Mouse (Mus musculus): Measurements from ENCODE around the gene Nkx2-2. TPM values are rescaled to one million over a fixed set of nuclear protein-coding genes. Genes with fewer than 3 reads are reported as not detected.
A peak's percentile ranks its signal among the peaks of the same experiment; 100 is the strongest.

The Nkx2-2 gene
- 1.2 and 2.2 TPM in 2 replicates for polyA plus RNA-seq (2015; fragmentation: Nextera tagmentation; extraction: Ambion mirVana)

DNA sequence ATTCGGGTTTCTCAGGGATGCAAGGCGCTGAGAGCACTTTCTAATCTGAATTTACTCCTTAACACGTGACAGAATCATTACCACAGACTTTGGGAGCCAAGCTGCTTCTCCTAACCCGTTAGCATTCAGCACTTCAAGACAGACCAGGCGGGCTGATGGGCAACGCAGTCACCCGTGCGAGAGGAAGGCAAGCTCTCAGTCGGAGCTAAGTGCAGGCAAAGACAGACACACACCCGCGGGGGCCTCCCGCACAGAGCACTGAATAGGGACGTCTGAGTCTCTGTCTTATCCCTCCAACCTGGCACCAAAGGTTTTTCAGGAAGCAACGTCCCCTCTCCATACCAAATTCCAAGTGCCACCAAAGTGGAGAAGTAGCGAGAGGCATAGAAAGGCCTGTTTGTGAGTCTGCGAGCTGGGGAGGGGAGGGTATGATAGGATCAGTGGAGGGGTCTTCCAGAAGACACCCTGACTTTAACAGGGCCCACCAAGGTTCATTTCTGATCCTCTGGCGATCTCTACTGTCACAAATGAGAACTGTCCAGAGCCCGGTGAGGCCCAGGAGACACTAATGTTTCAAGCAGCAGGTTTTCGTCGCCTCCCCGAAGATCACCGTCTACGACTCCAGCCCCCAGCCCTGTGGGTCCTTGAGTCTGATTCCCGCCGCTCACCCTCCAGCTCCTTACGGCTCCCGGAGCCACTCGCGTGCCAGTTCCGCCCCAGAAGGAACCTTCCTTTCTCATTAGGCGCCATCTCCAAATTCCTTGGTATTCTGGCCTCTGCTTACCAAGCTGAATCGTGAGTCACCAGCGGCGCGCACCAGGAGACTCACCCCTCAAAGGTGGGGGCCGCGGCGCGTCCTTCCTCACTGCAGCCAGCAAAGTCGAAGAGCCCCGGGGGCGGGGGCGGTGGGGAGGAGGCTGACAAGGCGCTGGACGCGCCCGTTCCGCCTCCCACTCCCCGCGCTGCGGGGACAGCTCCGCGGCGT, at the start of gene Nkx2-2:
TSS of gene Nkx2-2 (minus strand) at position 973 of the 985 bp plus-strand sequence.
- Histone ChIP-seq H3K9me3 (ENCODE audit: control insufficient read depth, low read length) (no peaks in the 10 kb centered on the region), H3K36me3 (ENCODE audit: control insufficient read depth, insufficient read depth, low read length) (no peaks in the 10 kb centered on the region), H3K4me2 (ENCODE audit: low read depth, low read length) (peak within 1 kb of the TSS; percentile 62), H3K9ac (ENCODE audit: low read depth, low read length) (peak within 1 kb of the TSS; percentile 43; the same call in 1 of the 2 replicates), H3K4me3 (ENCODE audit: low read length) (peak within 1 kb of the TSS; percentile 45), H3K4me1 (ENCODE audit: control insufficient read depth, insufficient read depth, low read length) (peaks cover 16% of the 10 kb centered on the region), H3K27me3 (replicated peaks; ENCODE audit: control insufficient read depth, insufficient read depth, low read length) (peaks cover 79% of the 10 kb centered on the region), H3K27ac (ENCODE audit: low read length) (no peak within 1 kb of the TSS)
- 1% methylated on average over 49 of the region's 54 CpGs for WGBS
- no peak for ATAC-seq

DNA sequence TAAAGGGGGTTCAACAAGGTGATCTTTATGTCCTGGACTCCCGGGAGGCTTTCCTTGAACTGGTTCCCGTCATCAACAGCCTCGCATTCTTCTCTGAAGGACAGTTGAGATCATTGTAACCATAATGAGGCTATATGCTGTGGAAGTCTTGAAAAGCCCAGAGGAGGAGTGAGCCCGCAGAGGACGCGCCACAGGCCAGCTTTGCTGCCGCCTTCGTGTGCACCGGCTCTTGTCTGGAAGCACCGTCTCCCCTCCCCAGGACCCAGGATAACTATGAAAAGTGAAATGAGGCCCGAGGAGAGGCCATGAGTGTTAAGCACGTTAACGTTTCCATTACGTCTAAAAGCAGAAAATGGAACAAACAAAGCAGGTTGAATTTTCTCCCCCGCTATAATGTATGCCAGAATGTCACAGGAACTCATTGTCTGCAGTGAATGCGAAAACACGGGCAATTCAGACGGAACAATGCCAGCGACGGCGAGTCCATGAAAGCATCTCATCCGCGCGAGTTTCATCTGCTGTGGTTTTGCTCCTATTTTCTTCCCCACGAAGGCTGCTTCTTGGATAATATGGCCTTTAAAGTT, 41.8 kb upstream of the Nkx2-2 start:
- H3K9me3 ChIP-seq (ENCODE audit: control insufficient read depth, low read length) = no peaks in the 10 kb centered on the region
- 86% methylated on average over 25 of the region's 25 CpGs for WGBS
- H3K36me3 ChIP-seq (ENCODE audit: control insufficient read depth, insufficient read depth, low read length) = no peaks in the 10 kb centered on the region
- no peak overlapping the region for H3K27ac ChIP-seq (ENCODE audit: low read length)
- no peak overlapping the region for H3K4me2 ChIP-seq (ENCODE audit: low read depth, low read length)
- no peak overlapping the region for H3K4me3 ChIP-seq (ENCODE audit: low read length)
- no peak overlapping the region for H3K9ac ChIP-seq (ENCODE audit: low read depth, low read length)
- no peaks in the 10 kb centered on the region for H3K27me3 ChIP-seq (replicated peaks; ENCODE audit: control insufficient read depth, insufficient read depth, low read length)
- H3K4me1 ChIP-seq (ENCODE audit: control insufficient read depth, insufficient read depth, low read length) = no peaks in the 10 kb centered on the region
- ATAC-seq = no peak

DNA sequence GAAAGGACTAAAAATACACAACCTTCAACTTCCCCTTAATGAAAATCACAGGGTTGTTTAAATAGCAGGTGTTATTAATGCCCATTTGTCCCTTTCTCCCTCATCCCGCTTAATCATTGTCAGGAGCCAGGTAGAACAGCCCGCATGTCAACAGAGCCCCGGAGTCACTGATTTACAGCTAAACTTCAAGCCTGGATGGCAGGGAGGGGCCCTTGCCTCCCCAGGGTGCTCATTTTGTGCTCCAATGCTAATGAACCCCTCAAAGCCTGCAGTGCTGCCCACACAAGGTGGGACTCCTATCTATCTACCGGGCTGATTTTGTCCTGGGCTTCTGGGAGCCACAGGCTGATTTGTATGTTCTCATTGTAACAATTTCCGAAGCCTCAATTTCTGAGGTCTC, 37.1 kb upstream of the Nkx2-2 start:
- Histone ChIP-seq H3K27ac (ENCODE audit: low read length) (no peak overlapping the region), H3K4me3 (ENCODE audit: low read length) (no peak overlapping the region), H3K4me2 (ENCODE audit: low read depth, low read length) (no peak overlapping the region), H3K36me3 (ENCODE audit: control insufficient read depth, insufficient read depth, low read length) (no peaks in the 10 kb centered on the region), H3K27me3 (replicated peaks; ENCODE audit: control insufficient read depth, insufficient read depth, low read length) (no peaks in the 10 kb centered on the region), H3K9ac (ENCODE audit: low read depth, low read length) (no peak overlapping the region), H3K9me3 (ENCODE audit: control insufficient read depth, low read length) (no peaks in the 10 kb centered on the region), H3K4me1 (ENCODE audit: control insufficient read depth, insufficient read depth, low read length) (no peaks in the 10 kb centered on the region)
- ATAC-seq = no peak
- WGBS = 41% methylated on average over 5 of the region's 5 CpGs

DNA sequence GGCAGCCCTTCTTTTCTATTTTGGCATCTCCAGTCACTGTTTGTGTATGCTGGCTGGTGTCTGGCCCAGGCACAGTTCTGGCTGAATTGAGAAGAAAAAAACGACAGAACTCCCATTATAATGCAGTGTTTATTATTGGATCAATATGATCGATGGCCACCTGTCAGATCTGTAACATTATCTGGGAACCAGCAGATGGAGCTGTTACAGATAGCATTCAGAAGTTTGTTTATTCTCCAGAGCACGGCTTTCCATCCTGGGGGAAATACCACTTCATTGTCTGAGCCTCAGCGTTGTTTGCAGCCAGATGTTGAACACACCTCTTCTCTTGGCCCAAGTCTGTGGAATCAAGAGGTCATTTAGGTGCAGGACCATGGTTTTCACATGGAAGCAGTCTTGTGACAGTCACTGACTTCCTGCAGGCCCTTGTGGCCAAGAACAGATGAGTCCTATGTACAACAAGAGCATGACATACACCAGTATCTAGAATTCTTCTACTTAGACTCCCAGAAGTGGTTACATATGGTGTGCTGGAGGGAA, 11.1 kb upstream of the Nkx2-2 start:
- ATAC-seq = no peak
- Histone ChIP-seq H3K4me3 (ENCODE audit: low read length) (no peak overlapping the region), H3K4me1 (ENCODE audit: control insufficient read depth, insufficient read depth, low read length) (no peaks in the 10 kb centered on the region), H3K27ac (ENCODE audit: low read length) (no peak overlapping the region), H3K9ac (ENCODE audit: low read depth, low read length) (no peak overlapping the region), H3K27me3 (replicated peaks; ENCODE audit: control insufficient read depth, insufficient read depth, low read length) (no peaks in the 10 kb centered on the region; the same call in 1 of the 2 replicates), H3K9me3 (ENCODE audit: control insufficient read depth, low read length) (no peaks in the 10 kb centered on the region), H3K36me3 (ENCODE audit: control insufficient read depth, insufficient read depth, low read length) (no peaks in the 10 kb centered on the region), H3K4me2 (ENCODE audit: low read depth, low read length) (no peak overlapping the region)
- 15% methylated on average over 4 of the region's 4 CpGs for WGBS

DNA sequence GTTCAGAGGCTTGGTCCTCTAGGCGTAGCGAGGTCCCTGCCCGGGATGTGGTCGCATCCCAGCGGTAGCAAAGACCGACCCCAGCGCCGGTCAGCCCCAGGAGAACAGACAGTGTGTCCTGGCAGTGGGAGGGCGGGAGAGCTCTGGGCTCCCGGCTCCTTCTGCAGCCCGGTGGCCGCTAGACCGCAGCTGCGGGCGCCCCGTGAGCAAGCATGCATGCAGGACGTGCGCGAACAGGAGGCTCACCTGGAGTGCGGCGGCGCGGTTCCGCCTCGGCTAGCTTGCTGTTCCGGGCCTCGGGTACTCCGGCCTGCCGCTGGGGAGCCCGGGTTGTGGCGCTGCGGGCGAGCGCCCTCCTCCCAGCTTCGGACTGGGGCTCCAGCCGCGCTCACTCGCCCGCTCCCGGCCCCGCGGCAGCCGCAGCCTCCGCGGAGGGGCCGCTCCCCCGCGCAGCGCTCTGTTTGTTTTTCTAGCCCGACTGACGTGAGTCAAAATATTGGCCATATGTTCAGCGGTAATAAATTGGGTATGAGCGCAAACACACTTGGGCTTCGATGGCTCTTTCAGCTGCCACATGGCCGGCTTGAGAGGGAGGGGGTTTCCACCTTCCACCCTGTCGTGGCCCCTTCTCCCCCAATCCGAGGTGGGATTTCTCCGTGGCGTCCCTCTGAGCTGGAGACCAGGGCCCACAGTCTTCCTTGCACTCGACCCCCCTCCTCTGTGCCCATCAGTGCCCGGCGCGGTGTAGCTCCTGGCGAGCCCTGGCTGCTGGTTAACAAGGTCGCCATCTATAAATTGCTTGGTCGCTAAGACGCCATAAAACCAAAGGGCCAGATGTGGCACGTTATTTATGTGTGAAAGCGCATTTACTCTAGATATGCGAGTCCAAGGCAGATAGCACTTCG, 920 bp upstream of the Nkx2-2 start:
- Histone ChIP-seq H3K9ac (ENCODE audit: low read depth, low read length) (peak overlapping the region; percentile 43; the same call in 1 of the 2 replicates), H3K27me3 (replicated peaks; ENCODE audit: control insufficient read depth, insufficient read depth, low read length) (peaks cover 68% of the 10 kb centered on the region), H3K27ac (ENCODE audit: low read length) (no peak overlapping the region), H3K4me1 (ENCODE audit: control insufficient read depth, insufficient read depth, low read length) (peaks cover 16% of the 10 kb centered on the region), H3K4me3 (ENCODE audit: low read length) (peak overlapping the region; percentile 45), H3K4me2 (ENCODE audit: low read depth, low read length) (peak overlapping the region; percentile 62), H3K9me3 (ENCODE audit: control insufficient read depth, low read length) (no peaks in the 10 kb centered on the region), H3K36me3 (ENCODE audit: control insufficient read depth, insufficient read depth, low read length) (no peaks in the 10 kb centered on the region)
- ATAC-seq = peak; percentile 68
- under 1% methylated on average over 70 of the region's 71 CpGs for WGBS

DNA sequence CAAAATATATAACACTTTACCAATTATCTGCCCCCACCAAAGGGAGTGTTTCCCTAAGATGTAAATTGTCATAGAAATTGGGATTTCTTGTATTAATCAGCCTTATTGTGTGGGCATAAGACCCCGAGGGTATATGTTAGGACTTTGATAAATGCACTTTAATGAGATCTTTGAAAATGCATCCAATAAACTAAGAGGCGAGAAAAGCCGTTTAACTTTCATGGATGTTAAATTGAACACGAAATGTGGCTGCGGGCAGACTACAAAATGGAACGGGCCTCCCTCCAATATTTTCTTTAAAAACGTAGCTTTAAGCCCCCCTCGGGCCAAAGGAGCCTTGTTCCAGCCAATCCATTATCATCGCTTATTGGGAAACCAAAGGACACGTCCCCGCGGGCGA, 1.3 kb downstream of the Nkx2-2 start:
- peaks cover 16% of the 10 kb centered on the region for H3K4me1 ChIP-seq (ENCODE audit: control insufficient read depth, insufficient read depth, low read length)
- ATAC-seq = no peak
- no peak overlapping the region for H3K9ac ChIP-seq (ENCODE audit: low read depth, low read length)
- 6% methylated on average over 13 of the region's 13 CpGs for WGBS
- peaks cover 85% of the 10 kb centered on the region for H3K27me3 ChIP-seq (replicated peaks; ENCODE audit: control insufficient read depth, insufficient read depth, low read length)
- H3K9me3 ChIP-seq (ENCODE audit: control insufficient read depth, low read length) = no peaks in the 10 kb centered on the region
- H3K36me3 ChIP-seq (ENCODE audit: control insufficient read depth, insufficient read depth, low read length) = no peaks in the 10 kb centered on the region
- no peak overlapping the region for H3K27ac ChIP-seq (ENCODE audit: low read length)
- H3K4me3 ChIP-seq (ENCODE audit: low read length) = no peak overlapping the region
- H3K4me2 ChIP-seq (ENCODE audit: low read depth, low read length) = no peak overlapping the region

DNA sequence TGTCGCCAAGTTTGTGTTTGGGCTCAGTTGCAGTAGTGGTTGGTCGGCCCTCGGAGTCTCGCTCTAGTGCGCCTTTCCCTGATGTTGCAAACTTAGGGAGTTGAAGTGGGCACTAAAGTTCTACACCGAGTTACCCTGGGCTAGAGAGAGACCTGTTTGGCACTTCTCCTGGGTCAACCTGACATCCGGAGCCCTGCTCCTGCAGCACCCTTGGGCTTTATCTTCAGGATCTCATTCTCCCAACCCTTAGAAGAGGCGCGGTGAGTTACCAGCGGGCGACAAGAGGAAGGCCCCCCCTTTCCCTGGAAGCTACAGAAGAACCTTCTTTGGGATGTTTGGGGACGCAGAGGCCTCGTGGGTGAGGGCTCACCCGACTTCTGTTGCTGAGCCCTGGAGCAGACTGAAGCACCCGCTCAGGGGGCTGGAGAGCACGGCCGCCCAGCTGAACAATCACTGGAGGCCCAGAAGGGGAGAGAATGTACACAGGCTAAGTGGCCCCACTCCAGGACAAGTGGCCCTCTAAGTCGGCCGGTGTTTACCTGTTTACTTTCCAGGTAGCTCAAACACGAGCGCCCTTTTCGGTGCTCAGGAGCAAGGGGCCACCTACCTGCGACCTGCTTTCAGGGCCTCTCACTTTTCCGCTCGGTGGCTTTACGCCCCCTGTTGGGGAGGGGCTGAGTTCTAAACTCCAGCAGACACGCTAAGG, 3.6 kb downstream of the Nkx2-2 start:
- H3K4me1 ChIP-seq (ENCODE audit: control insufficient read depth, insufficient read depth, low read length) = peaks cover 16% of the 10 kb centered on the region
- ATAC-seq = no peak
- no peaks in the 10 kb centered on the region for H3K9me3 ChIP-seq (ENCODE audit: control insufficient read depth, low read length)
- H3K36me3 ChIP-seq (ENCODE audit: control insufficient read depth, insufficient read depth, low read length) = no peaks in the 10 kb centered on the region
- no peak overlapping the region for H3K4me3 ChIP-seq (ENCODE audit: low read length)
- 3% methylated on average over 27 of the region's 27 CpGs for WGBS
- H3K9ac ChIP-seq (ENCODE audit: low read depth, low read length) = no peak overlapping the region
- no peak overlapping the region for H3K27ac ChIP-seq (ENCODE audit: low read length)
- H3K4me2 ChIP-seq (ENCODE audit: low read depth, low read length) = no peak overlapping the region
- H3K27me3 ChIP-seq (replicated peaks; ENCODE audit: control insufficient read depth, insufficient read depth, low read length) = peaks cover 98% of the 10 kb centered on the region

DNA sequence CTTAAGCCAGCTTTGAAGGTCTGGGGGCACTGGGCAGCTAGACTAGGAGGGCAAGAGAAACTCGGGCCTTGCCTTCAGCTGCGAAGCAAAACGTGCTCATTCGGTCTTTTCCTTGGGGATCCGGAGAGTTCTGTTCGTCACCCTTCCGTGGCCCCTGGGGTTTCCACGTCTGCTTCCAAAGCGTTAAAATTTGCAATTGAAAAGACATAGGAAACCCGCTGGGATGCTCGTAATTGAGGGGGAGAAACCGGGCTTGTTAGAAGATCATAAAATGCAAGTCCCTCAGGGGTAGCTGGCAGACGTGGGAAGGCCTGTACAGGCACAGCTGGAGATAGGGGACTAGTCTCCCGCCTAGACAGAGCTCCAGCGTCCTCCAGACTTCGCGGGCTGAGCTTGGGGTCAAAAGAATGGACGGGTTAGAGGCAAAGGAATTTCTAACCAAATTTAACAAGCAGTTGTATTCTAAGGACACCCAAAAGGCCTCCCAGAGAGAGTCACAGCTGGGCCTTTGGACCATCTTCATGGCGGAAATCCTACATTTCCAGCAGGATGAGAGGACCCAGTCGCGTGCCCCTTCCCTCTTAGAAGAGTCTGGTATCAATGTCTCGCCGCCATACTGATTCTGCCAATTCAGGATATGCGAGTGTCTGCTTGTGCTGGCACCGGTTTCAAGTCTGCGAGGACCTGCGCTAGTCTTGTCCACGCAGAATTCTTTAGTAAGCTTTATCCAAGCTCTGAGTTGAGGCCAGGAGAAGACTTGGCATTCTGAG, 4.3 kb downstream of the Nkx2-2 start:
- Histone ChIP-seq H3K4me2 (ENCODE audit: low read depth, low read length) (no peak overlapping the region), H3K27ac (ENCODE audit: low read length) (no peak overlapping the region), H3K4me1 (ENCODE audit: control insufficient read depth, insufficient read depth, low read length) (peaks cover 9% of the 10 kb centered on the region; the same call in 1 of the 2 replicates), H3K4me3 (ENCODE audit: low read length) (no peak overlapping the region), H3K9ac (ENCODE audit: low read depth, low read length) (no peak overlapping the region), H3K9me3 (ENCODE audit: control insufficient read depth, low read length) (no peaks in the 10 kb centered on the region), H3K36me3 (ENCODE audit: control insufficient read depth, insufficient read depth, low read length) (no peaks in the 10 kb centered on the region), H3K27me3 (replicated peaks; ENCODE audit: control insufficient read depth, insufficient read depth, low read length) (peaks cover 94% of the 10 kb centered on the region)
- ATAC-seq = no peak
- 6% methylated on average over 28 of the region's 28 CpGs for WGBS
